Mouse (Mus musculus): ENCODE results near the gene Trim37.

DNA sequence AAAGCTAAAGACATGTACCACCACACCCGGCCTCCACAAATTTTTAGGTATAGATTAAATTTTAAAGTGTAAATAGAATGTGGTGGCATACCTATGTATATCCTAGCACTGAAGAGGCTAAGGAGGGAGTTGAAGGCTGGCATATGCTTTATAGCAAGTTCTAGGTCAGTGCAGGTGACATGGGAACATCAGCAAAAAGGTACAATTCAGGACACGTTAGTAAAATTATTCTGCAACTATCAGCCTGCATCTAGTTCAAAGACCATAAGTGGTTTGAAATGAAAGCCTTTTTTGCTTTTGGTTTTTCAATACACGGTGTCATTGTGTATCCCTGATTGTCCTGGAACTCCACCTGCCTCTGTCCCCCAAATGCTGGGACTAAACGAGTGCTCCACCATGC is 1.3 kb upstream of the Trim37 start:
- TF ChIP-seq GATA1 (IDR thresholded peaks at IDR 0.05; ENCODE audit: low read length) (no peak), TAL1 (IDR thresholded peaks at IDR 0.05; ENCODE audit: low read length) (no peak)

All from erythroblast, embryonic 14.5 days (primary cell).